Mouse (Mus musculus): ENCODE measurements around the gene Tox4. TPM values are rescaled to one million over a fixed set of nuclear protein-coding genes. Genes with fewer than 3 reads are reported as not detected.
A peak's percentile ranks its signal among the peaks of the same experiment; 100 is the strongest.

Tox4 gene
- polyA plus RNA-seq, 1 experiment from 2014 or later: 54.2 TPM

DNA sequence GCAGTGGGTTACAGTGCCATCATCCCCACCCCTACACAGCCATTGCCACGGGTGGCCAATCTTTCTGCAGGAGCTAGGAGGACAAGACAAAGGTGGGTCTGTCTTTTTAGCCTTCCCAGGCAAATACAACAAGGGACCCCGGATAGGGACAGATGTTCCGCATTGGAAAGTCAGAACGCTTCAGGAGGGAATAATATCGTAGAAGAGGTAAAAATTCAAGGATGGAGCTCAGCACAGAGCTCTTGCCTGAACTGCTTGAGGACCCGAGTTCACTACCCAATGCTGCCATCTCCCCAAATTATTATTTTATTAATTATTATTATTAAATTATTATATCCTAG lies 60.5 kb downstream of the Tox4 start:
- H3K27me3 ChIP-seq: no peaks in the 10 kb centered on the region
- H3K9ac ChIP-seq (replicated peaks): no peak overlapping the region
- peak overlapping the region; percentile 46; the same call in 1 of the 2 replicates for H3K4me2 ChIP-seq (replicated peaks)
- WGBS: 82% methylated on average over 6 of the region's 6 CpGs
- no peaks in the 10 kb centered on the region for H3K9me3 ChIP-seq
- H3K36me3 ChIP-seq: no peaks in the 10 kb centered on the region
- H3K4me1 ChIP-seq: no peaks in the 10 kb centered on the region
- H3K4me3 ChIP-seq: no peak overlapping the region
- H3K27ac ChIP-seq (replicated peaks): no peak overlapping the region
- no peak for ATAC-seq (ENCODE audit: low FRiP score, low read depth)

Other genes with a start within 250 kb of the Tox4 start
- not detected in 2 replicates for gene Olfr221, start 236.7 kb upstream of the Tox4 start, polyA plus RNA-seq (2016; fragmentation: Nextera tagmentation; extraction: Ambion mirVana)
- 770 and 818 TPM in 2 replicates for gene Hnrnpc, start 175.1 kb upstream of the Tox4 start, polyA plus RNA-seq (2016; fragmentation: Nextera tagmentation; extraction: Ambion mirVana)
- 62.6 and 69.2 TPM in 2 replicates for gene Rpgrip1, start 168.4 kb upstream of the Tox4 start, polyA plus RNA-seq (2016; fragmentation: Nextera tagmentation; extraction: Ambion mirVana)
- gene Supt16, start 81.7 kb upstream of the Tox4 start, polyA plus RNA-seq (2016; fragmentation: Nextera tagmentation; extraction: Ambion mirVana): 75.2 and 82.9 TPM in 2 replicates
- 62.1 and 62.5 TPM in 2 replicates for gene Chd8, start 21.4 kb upstream of the Tox4 start, polyA plus RNA-seq (2016; fragmentation: Nextera tagmentation; extraction: Ambion mirVana)
- gene Rab2b, start 399 bp downstream of the Tox4 start, polyA plus RNA-seq (2016; fragmentation: Nextera tagmentation; extraction: Ambion mirVana): 38.5 and 45.8 TPM in 2 replicates
- 58.8 and 62.1 TPM in 2 replicates for gene Mettl3, start 26.0 kb downstream of the Tox4 start, polyA plus RNA-seq (2016; fragmentation: Nextera tagmentation; extraction: Ambion mirVana)
- 70.3 and 77.6 TPM in 2 replicates for gene Sall2, start 49.6 kb downstream of the Tox4 start, polyA plus RNA-seq (2016; fragmentation: Nextera tagmentation; extraction: Ambion mirVana)
- not detected in 2 replicates for gene Olfr1513, start 77.3 kb downstream of the Tox4 start, polyA plus RNA-seq (2016; fragmentation: Nextera tagmentation; extraction: Ambion mirVana)
- gene Olfr1512, start 100.0 kb downstream of the Tox4 start, polyA plus RNA-seq (2016; fragmentation: Nextera tagmentation; extraction: Ambion mirVana): not detected in 2 replicates
- 0.15 TPM in 1 of 2 replicates, not detected in the other for gene Olfr1511, start 118.2 kb downstream of the Tox4 start, polyA plus RNA-seq (2016; fragmentation: Nextera tagmentation; extraction: Ambion mirVana)
- gene Olfr1510, start 135.2 kb downstream of the Tox4 start, polyA plus RNA-seq (2016; fragmentation: Nextera tagmentation; extraction: Ambion mirVana): not detected in 2 replicates
- gene Olfr1509, start 163.8 kb downstream of the Tox4 start, polyA plus RNA-seq (2016; fragmentation: Nextera tagmentation; extraction: Ambion mirVana): not detected in 2 replicates
- not detected in 2 replicates for gene Olfr1508, start 188.3 kb downstream of the Tox4 start, polyA plus RNA-seq (2016; fragmentation: Nextera tagmentation; extraction: Ambion mirVana)
- not detected in 2 replicates for gene Olfr1507, start 216.6 kb downstream of the Tox4 start, polyA plus RNA-seq (2016; fragmentation: Nextera tagmentation; extraction: Ambion mirVana)